Mouse (Mus musculus) inflammation-experienced regulatory T-cells, adult 16 weeks (primary cell): ENCODE data around the gene Wt1. TPM values are rescaled to one million over a fixed set of nuclear protein-coding genes. Genes with fewer than 3 reads are reported as not detected.

Source experiments
- polyA plus RNA-seq: library from polyadenylated mRNA; unstranded; fragments of 100-300 nt; shearing (Covaris generic); gene quantifications from one replicate; pipeline ENCODE4 v1.2.1, GENCODE M21; 2017

Wt1 gene
- polyA plus RNA-seq, result not detected

GRCm38 (mm10) chr2:105126279-105126678, at the start of gene Wt1:
TSS of gene Wt1 (plus strand) at chr2:105126529.

GRCm38 (mm10) chr2:105091718-105092117, 34.6 kb upstream of the Wt1 start, which contains the start of gene Gm11060:
TSS of gene Gm11060 (plus strand) at chr2:105092018.

Other genes with a start within 250 kb of the Wt1 start
- gene Eif3m, start 109.4 kb upstream of the Wt1 start, polyA plus RNA-seq, result 300 TPM
- gene Gm11060, start 34.5 kb upstream of the Wt1 start, polyA plus RNA-seq, result not detected
- gene Them7, start 97.8 kb downstream of the Wt1 start, polyA plus RNA-seq, result not detected